Mouse (Mus musculus): ENCODE data around the gene Sox13.

GRCm38 (mm10) chr1:133371431-133371830 lies 52.7 kb downstream of the Sox13 start:
- TF ChIP-seq ZKSCAN1 (IDR thresholded peaks at IDR 0.05; ENCODE audit: low read depth, low read length) (no peak), CTCF (IDR thresholded peaks at IDR 0.05 in 2 of 3, conservative IDR thresholded peaks at IDR 0.05 in 1 of 3; ENCODE audit: control insufficient read depth in 1 of 3, insufficient read depth in 1 of 3, low read depth in 2 of 3, low read length in 3 of 3, poor library complexity in 1 of 3, severe bottlenecking in 1 of 3) (no peak), BHLHE40 (IDR thresholded peaks at IDR 0.05; ENCODE audit: borderline replicate concordance, low read depth, low read length) (no peak), POLR2A (IDR thresholded peaks at IDR 0.05; ENCODE audit: control insufficient read depth in 1 of 2, insufficient read depth in 1 of 2, low read depth in 1 of 2, low read length in 2 of 2, poor library complexity in 1 of 2) (no peak), ELF1 (IDR thresholded peaks at IDR 0.05; ENCODE audit: low read depth, low read length) (no peak), NRF1 (IDR thresholded peaks at IDR 0.05; ENCODE audit: insufficient read depth, low read depth, low read length, poor library complexity, severe bottlenecking) (no peak), RCOR1 (IDR thresholded peaks at IDR 0.05; ENCODE audit: low read depth, low read length) (no peak), TCF12 (IDR thresholded peaks at IDR 0.05; ENCODE audit: low read depth, low read length) (no peak), MEF2A (IDR thresholded peaks at IDR 0.05; ENCODE audit: extremely low read depth, insufficient replicate concordance, low read depth, low read length, poor library complexity, severe bottlenecking) (no peak), GATA1 (IDR thresholded peaks at IDR 0.05; ENCODE audit: low read depth, low read length) (no peak), ZNF384 (IDR thresholded peaks at IDR 0.05; ENCODE audit: low read depth, low read length) (no peak)
